Mouse (Mus musculus): ENCODE data around the gene Olfr1143. TPM values are rescaled to one million over a fixed set of nuclear protein-coding genes. Genes with fewer than 3 reads are reported as not detected.

Gene Olfr1143
- not detected for polyA plus RNA-seq (2017; shearing (Covaris generic))

GRCm38 (mm10) chr2:87800292-87800691, at the start of gene Olfr1143:
TSS of gene Olfr1143 (plus strand) at chr2:87800592.

GRCm38 (mm10) chr2:87753891-87754290, 46.5 kb upstream of the Olfr1143 start, which contains the start of gene Olfr1141:
TSS of gene Olfr1141 (minus strand) at chr2:87753991.

GRCm38 (mm10) chr2:87779183-87779582, 21.2 kb upstream of the Olfr1143 start, which contains the start of gene Olfr152:
TSS of gene Olfr152 (plus strand) at chr2:87779483.

GRCm38 (mm10) chr2:87809522-87809921, 9.1 kb downstream of the Olfr1143 start, which contains the start of gene Olfr1145:
TSS of gene Olfr1145 (plus strand) at chr2:87809822.

GRCm38 (mm10) chr2:87830233-87830632, 29.8 kb downstream of the Olfr1143 start, which contains the start of gene Olfr1148:
TSS of gene Olfr1148 (plus strand) at chr2:87830533.

GRCm38 (mm10) chr2:87843693-87844092, 43.3 kb downstream of the Olfr1143 start, which contains the start of gene Olfr1150-ps1:
TSS of gene Olfr1150-ps1 (plus strand) at chr2:87843993.

Other genes with a start within 250 kb of the Olfr1143 start
- not detected for gene Olfr1129, start 226.7 kb upstream of the Olfr1143 start, polyA plus RNA-seq (2017; shearing (Covaris generic))
- not detected for gene Olfr1130, start 194.4 kb upstream of the Olfr1143 start, polyA plus RNA-seq (2017; shearing (Covaris generic))
- not detected for gene Olfr1131, start 173.5 kb upstream of the Olfr1143 start, polyA plus RNA-seq (2017; shearing (Covaris generic))
- not detected for gene Olfr1132, start 163.1 kb upstream of the Olfr1143 start, polyA plus RNA-seq (2017; shearing (Covaris generic))
- gene Olfr1133, start 153.2 kb upstream of the Olfr1143 start, polyA plus RNA-seq (2017; shearing (Covaris generic)), result not detected
- gene Olfr1134, start 142.1 kb upstream of the Olfr1143 start, polyA plus RNA-seq (2017; shearing (Covaris generic)), result not detected
- gene Olfr1135, start 126.9 kb upstream of the Olfr1143 start, polyA plus RNA-seq (2017; shearing (Covaris generic)), result not detected
- not detected for gene Olfr1136, start 106.6 kb upstream of the Olfr1143 start, polyA plus RNA-seq (2017; shearing (Covaris generic))
- not detected for gene Olfr1137, start 87.4 kb upstream of the Olfr1143 start, polyA plus RNA-seq (2017; shearing (Covaris generic))
- not detected for gene Olfr1138, start 60.6 kb upstream of the Olfr1143 start, polyA plus RNA-seq (2017; shearing (Covaris generic))
- gene Olfr1140, start 56.8 kb upstream of the Olfr1143 start, polyA plus RNA-seq (2017; shearing (Covaris generic)), result not detected
- not detected for gene Olfr1141, start 46.6 kb upstream of the Olfr1143 start, polyA plus RNA-seq (2017; shearing (Covaris generic))
- not detected for gene Olfr152, start 21.1 kb upstream of the Olfr1143 start, polyA plus RNA-seq (2017; shearing (Covaris generic))
- gene Olfr1145, start 9.2 kb downstream of the Olfr1143 start, polyA plus RNA-seq (2017; shearing (Covaris generic)), result not detected
- not detected for gene Olfr1148, start 29.9 kb downstream of the Olfr1143 start, polyA plus RNA-seq (2017; shearing (Covaris generic))
- gene Olfr1150-ps1, start 43.4 kb downstream of the Olfr1143 start, polyA plus RNA-seq (2017; shearing (Covaris generic)), result not detected
- gene Olfr1151, start 55.3 kb downstream of the Olfr1143 start, polyA plus RNA-seq (2017; shearing (Covaris generic)), result not detected
- 0.07 TPM for gene Olfr1152, start 65.9 kb downstream of the Olfr1143 start, polyA plus RNA-seq (2017; shearing (Covaris generic))
- not detected for gene Olfr1153, start 94.4 kb downstream of the Olfr1143 start, polyA plus RNA-seq (2017; shearing (Covaris generic))
- gene Olfr1154, start 104.6 kb downstream of the Olfr1143 start, polyA plus RNA-seq (2017; shearing (Covaris generic)), result not detected
- not detected for gene Olfr1155, start 144.5 kb downstream of the Olfr1143 start, polyA plus RNA-seq (2017; shearing (Covaris generic))
- gene Olfr1156, start 152.5 kb downstream of the Olfr1143 start, polyA plus RNA-seq (2017; shearing (Covaris generic)), result 0.30 TPM
- gene Olfr1157, start 167.7 kb downstream of the Olfr1143 start, polyA plus RNA-seq (2017; shearing (Covaris generic)), result not detected
- not detected for gene Olfr74, start 174.1 kb downstream of the Olfr1143 start, polyA plus RNA-seq (2017; shearing (Covaris generic))
- not detected for gene Olfr1158, start 189.5 kb downstream of the Olfr1143 start, polyA plus RNA-seq (2017; shearing (Covaris generic))
- gene Olfr1160, start 207.7 kb downstream of the Olfr1143 start, polyA plus RNA-seq (2017; shearing (Covaris generic)), result 0.06 TPM
- not detected for gene Olfr1161, start 222.2 kb downstream of the Olfr1143 start, polyA plus RNA-seq (2017; shearing (Covaris generic))
- not detected for gene Olfr73, start 237.1 kb downstream of the Olfr1143 start, polyA plus RNA-seq (2017; shearing (Covaris generic))

Measured in effector memory CD4-positive, alpha-beta T cell, adult 5 months (primary cell).